In genomic region chr1:194761432-194762212, GRCm38 (mm10) we compare ENCODE assay signal across 10 mouse cellular contexts.
A peak's percentile ranks its signal among the peaks of the same experiment; 100 is the strongest.
DNase-seq lines count a peak whose midpoint lies in the region; ATAC-seq lines count a peak whose summit lies in the region.
"Had no signal": no experiment of that assay in that cellular context is flagged by ENCODE, and none has a peak within 500 bp of the region (broad histone marks: within the 10 kb centered on the region; RNA-seq: fewer than 3 reads in every experiment).

No protein-coding gene starts in this region.

- H3K27ac ChIP-seq in embryonic facial prominence, embryonic 11.5 days (replicated peaks; ENCODE audit: low read depth, low read length): no peak overlapping the region
- H3K27ac ChIP-seq in embryonic facial prominence, embryonic 10.5 days (replicated peaks): no peak overlapping the region
- no peak overlapping the region for H3K27ac ChIP-seq in neural tube, embryonic 15.5 days (replicated peaks)
- H3K27ac ChIP-seq: heart, embryonic 13.5 days had no signal

- H3K9ac ChIP-seq in embryonic facial prominence, embryonic 11.5 days (replicated peaks; ENCODE audit: low read length): no peak overlapping the region
- no peak overlapping the region for H3K9ac ChIP-seq in neural tube, embryonic 15.5 days (replicated peaks)
- H3K9ac ChIP-seq: heart, embryonic 13.5 days had no signal

- H3K4me1 ChIP-seq in embryonic facial prominence, embryonic 11.5 days (ENCODE audit: control insufficient read depth, insufficient read depth, low read length): no peaks in the 10 kb centered on the region
- no peaks in the 10 kb centered on the region for H3K4me1 ChIP-seq in embryonic facial prominence, embryonic 10.5 days
- peaks cover 3% of the 10 kb centered on the region; the same call in 1 of the 2 replicates for H3K4me1 ChIP-seq in neural tube, embryonic 15.5 days

- no peaks in the 10 kb centered on the region for H3K9me3 ChIP-seq in embryonic facial prominence, embryonic 11.5 days (replicated peaks; ENCODE audit: control insufficient read depth, low read length)
- no peaks in the 10 kb centered on the region for H3K9me3 ChIP-seq in embryonic facial prominence, embryonic 10.5 days
- H3K9me3 ChIP-seq in neural tube, embryonic 15.5 days (replicated peaks): no peaks in the 10 kb centered on the region
- H3K9me3 ChIP-seq: heart, embryonic 13.5 days had no signal

- H3K36me3 ChIP-seq in embryonic facial prominence, embryonic 11.5 days (replicated peaks; ENCODE audit: control insufficient read depth, insufficient read depth, low read depth, low read length): no peaks in the 10 kb centered on the region
- peaks cover 71% of the 10 kb centered on the region for H3K36me3 ChIP-seq in embryonic facial prominence, embryonic 10.5 days (replicated peaks)
- peaks cover 74% of the 10 kb centered on the region for H3K36me3 ChIP-seq in neural tube, embryonic 15.5 days

- peak; percentile 27 for DNase-seq in embryonic facial prominence, embryonic 11.5 days (ENCODE audit: low spot score)
- DNase-seq in embryonic facial prominence, embryonic 10.5 days (ENCODE audit: low spot score): no peak
- peak; percentile 20 for DNase-seq in ovary, postnatal 36 days (ENCODE audit: low spot score)
- no peak for DNase-seq in ovary, adult 18-20 months (ENCODE audit: low spot score)
- DNase-seq in right cerebral cortex, adult 2 months (ENCODE audit: low spot score in 2 of 2): no peak

- H3K4me3 ChIP-seq in embryonic facial prominence, embryonic 11.5 days (ENCODE audit: low read depth, low read length): no peak overlapping the region
- no peak overlapping the region for H3K4me3 ChIP-seq in embryonic facial prominence, embryonic 10.5 days
- no peak overlapping the region for H3K4me3 ChIP-seq in neural tube, embryonic 15.5 days (replicated peaks)
- H3K4me3 ChIP-seq: heart, embryonic 13.5 days; myocyte had no signal

- WGBS in embryonic facial prominence, embryonic 11.5 days: 80% methylated on average over 2 of the region's 2 CpGs
- WGBS in embryonic facial prominence, embryonic 10.5 days: 77% methylated on average over 2 of the region's 2 CpGs
- 89% methylated on average over 2 of the region's 2 CpGs for WGBS in neural tube, embryonic 15.5 days

- no peak for ATAC-seq in embryonic facial prominence, embryonic 11.5 days (replicated peaks; ENCODE audit: insufficient number of reproducible peaks, low FRiP score, low TSS enrichment, low read depth)
- peak; percentile 64; the same call in 1 of the 2 replicates for ATAC-seq in erythroid progenitor cell, adult 5-6 weeks (replicated peaks; ENCODE audit: low FRiP score, poor library complexity, severe bottlenecking)
- peak; percentile 43; the same call in 1 of the 2 replicates for ATAC-seq in megakaryocyte, adult 5-6 weeks (ENCODE audit: poor library complexity, severe bottlenecking)
- ATAC-seq in neural tube, embryonic 15.5 days (ENCODE audit: low FRiP score): no peak

- H3K4me2 ChIP-seq in embryonic facial prominence, embryonic 11.5 days (ENCODE audit: low read depth, low read length): no peak overlapping the region
- H3K4me2 ChIP-seq in neural tube, embryonic 15.5 days: no peak overlapping the region
- H3K4me2 ChIP-seq: heart, embryonic 13.5 days had no signal

- no peaks in the 10 kb centered on the region for H3K27me3 ChIP-seq in embryonic facial prominence, embryonic 11.5 days (ENCODE audit: control insufficient read depth, insufficient read depth, low read length)
- H3K27me3 ChIP-seq in embryonic facial prominence, embryonic 10.5 days (replicated peaks; ENCODE audit: low read depth, poor library complexity, severe bottlenecking): no peaks in the 10 kb centered on the region
- H3K27me3 ChIP-seq in neural tube, embryonic 15.5 days (replicated peaks): no peaks in the 10 kb centered on the region
- H3K27me3 ChIP-seq: heart, embryonic 13.5 days had no signal

Comparison
In these comparisons a context has a peak if more than half of its experiments do, and no peak if none do; other contexts are left out.
1. DNase-seq: peak in embryonic facial prominence, embryonic 11.5 days (single experiment) and ovary, postnatal 36 days (single experiment); none in embryonic facial prominence, embryonic 10.5 days (single experiment), ovary, adult 18-20 months (single experiment) and right cerebral cortex, adult 2 months (0 of 2).
2. ATAC-seq: peak in erythroid progenitor cell, adult 5-6 weeks (single experiment) and megakaryocyte, adult 5-6 weeks (single experiment); none in embryonic facial prominence, embryonic 11.5 days (single experiment) and neural tube, embryonic 15.5 days (single experiment).